Mouse (Mus musculus): ENCODE measurements around the gene Rad51ap2. TPM values are rescaled to one million over a fixed set of nuclear protein-coding genes. Genes with fewer than 3 reads are reported as not detected.

The Rad51ap2 gene
- polyA plus RNA-seq, 1 experiment from 2014 or later, result 0.77 TPM

DNA sequence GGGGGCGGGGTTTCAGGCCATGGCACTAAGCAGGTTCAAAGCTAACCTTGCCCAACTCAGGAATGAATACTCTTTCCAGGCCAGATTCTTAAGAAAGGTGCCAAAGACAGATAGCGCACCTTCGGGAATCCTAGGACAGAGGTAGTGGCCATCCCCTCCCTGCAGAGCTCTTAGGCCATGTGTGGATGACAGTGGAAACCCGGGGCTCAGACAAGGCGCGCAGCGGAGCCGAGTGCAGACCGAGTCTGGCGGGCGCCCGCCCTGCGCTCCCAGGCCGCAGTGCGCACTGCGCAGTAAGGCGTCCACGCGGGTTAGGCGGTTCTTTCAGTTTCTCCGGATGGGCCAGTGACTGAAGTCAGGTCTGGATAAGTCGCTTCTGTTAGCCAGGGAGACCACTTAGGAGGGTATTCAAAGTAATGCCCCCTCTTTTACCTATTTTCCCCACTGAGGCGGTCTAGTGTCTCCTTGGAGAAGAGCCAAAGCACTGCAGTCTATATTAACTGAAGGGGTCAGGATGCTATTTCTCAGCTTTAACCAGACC lies 17.9 kb upstream of the Rad51ap2 start:
- Histone ChIP-seq H3K4me2 (replicated peaks) (peak overlapping the region; percentile 78), H3K4me1 (peaks cover 8% of the 10 kb centered on the region; the same call in 1 of the 2 replicates), H3K27ac (no peak overlapping the region)

DNA sequence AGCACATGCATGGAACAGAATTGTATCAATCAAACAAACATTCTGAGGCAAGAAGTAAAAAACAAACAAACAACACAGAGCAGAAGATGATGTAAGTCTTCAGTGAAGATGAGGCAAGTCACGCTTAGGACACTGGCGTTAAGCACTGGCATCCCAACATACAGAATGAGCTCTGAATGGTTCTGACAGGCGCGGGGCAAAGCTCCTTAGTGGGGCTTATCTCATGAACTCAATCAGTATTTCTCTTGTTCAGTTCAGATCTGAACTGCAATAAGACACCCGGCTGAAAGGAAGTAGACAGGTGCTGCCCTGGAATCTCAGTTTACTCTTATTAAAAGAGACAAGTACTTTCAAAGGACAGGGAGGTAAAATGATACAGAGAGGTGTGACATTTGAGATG lies 1.7 kb upstream of the Rad51ap2 start:
- Histone ChIP-seq H3K4me1 (no peaks in the 10 kb centered on the region), H3K27me3 (no peaks in the 10 kb centered on the region), H3K4me3 (no peak overlapping the region), H3K4me2 (replicated peaks) (no peak overlapping the region), H3K36me3 (no peaks in the 10 kb centered on the region), H3K27ac (no peak overlapping the region), H3K9ac (no peak overlapping the region), H3K9me3 (no peaks in the 10 kb centered on the region)
- WGBS, result 59% methylated on average over 5 of the region's 5 CpGs
- ATAC-seq (ENCODE audit: insufficient number of reproducible peaks, insufficient read depth, low FRiP score, low TSS enrichment), result no peak

More for the DNA sequence above, 17.9 kb upstream of the Rad51ap2 start:
- Histone ChIP-seq H3K27me3 (peaks cover 14% of the 10 kb centered on the region), H3K36me3 (no peaks in the 10 kb centered on the region), H3K4me3 (peak overlapping the region; percentile 17), H3K9ac (no peak overlapping the region), H3K9me3 (no peaks in the 10 kb centered on the region)
- ATAC-seq (ENCODE audit: insufficient number of reproducible peaks, insufficient read depth, low FRiP score, low TSS enrichment), result 0 out of 2 replicates have a peak, but pooled peaks have one; percentile 18
- WGBS, result 14% methylated on average over 23 of the region's 23 CpGs

DNA sequence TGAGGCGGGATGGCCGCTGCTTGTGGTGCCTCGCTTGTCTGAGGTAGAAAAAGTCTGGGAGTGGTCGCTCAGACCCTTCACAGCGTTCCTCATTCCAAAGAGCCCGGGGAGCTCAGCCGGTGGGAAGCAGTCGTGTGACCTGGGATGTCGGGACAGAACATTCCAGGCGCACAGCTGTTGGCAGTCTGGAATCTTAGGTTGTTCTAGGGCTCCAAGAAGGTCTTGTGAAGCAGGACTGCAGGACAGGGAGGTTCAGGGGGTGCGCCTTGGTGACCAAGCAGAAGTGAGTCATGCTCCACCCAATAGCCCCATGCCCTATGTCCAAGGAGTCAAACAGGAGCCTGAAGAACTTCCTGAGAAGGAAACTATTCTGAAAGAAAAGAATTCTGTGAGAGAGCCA lies 334 bp downstream of the Rad51ap2 start:
- Histone ChIP-seq H3K27ac (no peak overlapping the region), H3K4me1 (no peaks in the 10 kb centered on the region), H3K9me3 (no peaks in the 10 kb centered on the region), H3K4me2 (replicated peaks) (peak overlapping the region; percentile 83), H3K4me3 (peak overlapping the region; percentile 60), H3K36me3 (no peaks in the 10 kb centered on the region), H3K27me3 (no peaks in the 10 kb centered on the region), H3K9ac (peak overlapping the region; percentile 63)
- peak; percentile 63 for ATAC-seq (ENCODE audit: insufficient number of reproducible peaks, insufficient read depth, low FRiP score, low TSS enrichment)
- WGBS, result 4% methylated on average over 11 of the region's 11 CpGs

DNA sequence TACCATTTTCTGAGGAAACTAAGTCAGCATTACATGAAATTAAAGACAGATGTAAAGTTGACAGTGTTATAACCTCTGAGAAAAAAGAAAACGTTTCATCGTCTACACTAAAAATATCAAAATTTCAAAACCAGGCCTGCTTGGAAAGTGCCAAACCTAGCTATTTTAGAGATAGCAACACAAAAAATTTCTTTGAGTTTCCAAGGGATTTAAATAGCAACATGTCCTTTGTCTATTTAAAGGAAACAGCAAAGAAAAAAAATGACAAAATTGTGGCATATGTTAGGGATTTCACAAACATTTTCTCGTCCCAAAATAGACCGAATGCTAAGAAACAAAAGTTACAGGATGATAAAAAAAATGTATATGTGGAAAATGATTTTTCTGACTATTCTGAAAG lies 753 bp downstream of the Rad51ap2 start:
- Histone ChIP-seq H3K9ac (no peak overlapping the region), H3K36me3 (no peaks in the 10 kb centered on the region), H3K9me3 (no peaks in the 10 kb centered on the region), H3K4me2 (replicated peaks) (peak overlapping the region; percentile 83), H3K27me3 (no peaks in the 10 kb centered on the region), H3K4me3 (peak overlapping the region; percentile 60; the same call in 1 of the 2 replicates), H3K27ac (no peak overlapping the region), H3K4me1 (no peaks in the 10 kb centered on the region)
- WGBS, result 61% methylated on average over 4 of the region's 4 CpGs
- no peak for ATAC-seq (ENCODE audit: insufficient number of reproducible peaks, insufficient read depth, low FRiP score, low TSS enrichment)

Other genes starting within 250 kb of the Rad51ap2 start
- gene Msgn1, start 247.1 kb upstream of the Rad51ap2 start, polyA plus RNA-seq (2016; fragmentation: Nextera tagmentation; extraction: Ambion mirVana), result not detected in 2 replicates
- gene Gen1, start 190.3 kb upstream of the Rad51ap2 start, polyA plus RNA-seq (2016; fragmentation: Nextera tagmentation; extraction: Ambion mirVana), result 11.6 and 13.2 TPM in 2 replicates
- gene Smc6, start 190.2 kb upstream of the Rad51ap2 start, polyA plus RNA-seq (2016; fragmentation: Nextera tagmentation; extraction: Ambion mirVana), result 145 and 152 TPM in 2 replicates
- 1.1 and 2.2 TPM in 2 replicates for gene Vsnl1, start 19.5 kb upstream of the Rad51ap2 start, polyA plus RNA-seq (2016; fragmentation: Nextera tagmentation; extraction: Ambion mirVana)

Data from embryonic facial prominence, embryonic 12.5 days (tissue).